Mouse (Mus musculus) spleen, postnatal 4 days (tissue): ENCODE data around the gene Tpcn2.

Source experiments
- DNase-seq, 2 experiments: peaks; one replicate each; pipeline ENCODE4 v3.0.0; 2022; ENCODE audit warnings: low spot score in 2 of 2

The Tpcn2 gene

DNA sequence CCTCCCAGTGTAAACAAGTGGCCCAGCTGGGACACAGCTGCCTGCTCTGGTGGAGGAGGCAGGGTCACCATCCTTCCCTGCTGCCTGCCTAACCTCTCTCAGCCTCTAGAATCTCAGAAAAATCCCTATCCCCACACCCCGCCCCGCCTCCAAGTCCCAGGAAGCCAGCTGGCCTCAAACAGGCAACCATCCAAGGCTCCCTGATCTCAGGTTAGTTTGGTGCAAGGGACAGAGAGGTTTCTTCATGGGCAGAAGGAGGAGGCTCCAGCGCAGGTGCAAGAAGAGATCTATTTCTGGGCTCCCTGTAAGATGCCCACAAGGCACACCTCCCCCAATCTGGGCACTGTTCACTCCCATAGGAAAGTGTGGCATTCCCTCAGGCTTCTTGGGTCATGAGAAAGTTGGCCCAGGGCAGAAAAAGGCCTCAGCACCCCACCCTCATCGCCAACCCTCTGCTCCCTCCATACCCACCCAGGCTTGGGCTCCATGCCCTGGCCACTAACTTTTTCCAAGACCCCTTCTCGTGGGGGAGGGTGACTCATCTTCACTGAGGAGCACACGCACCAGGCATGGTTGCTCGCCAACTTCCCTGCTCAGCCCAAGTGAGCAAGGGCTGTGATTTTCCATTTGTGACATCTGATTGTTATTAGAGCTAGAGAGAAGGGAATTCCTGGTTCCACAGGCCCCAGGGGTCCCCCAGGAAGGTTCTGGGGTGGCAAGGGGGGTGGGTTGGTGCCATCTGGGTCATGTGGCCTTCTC is 15.9 kb upstream of the Tpcn2 start:
- no peak for DNase-seq

DNA sequence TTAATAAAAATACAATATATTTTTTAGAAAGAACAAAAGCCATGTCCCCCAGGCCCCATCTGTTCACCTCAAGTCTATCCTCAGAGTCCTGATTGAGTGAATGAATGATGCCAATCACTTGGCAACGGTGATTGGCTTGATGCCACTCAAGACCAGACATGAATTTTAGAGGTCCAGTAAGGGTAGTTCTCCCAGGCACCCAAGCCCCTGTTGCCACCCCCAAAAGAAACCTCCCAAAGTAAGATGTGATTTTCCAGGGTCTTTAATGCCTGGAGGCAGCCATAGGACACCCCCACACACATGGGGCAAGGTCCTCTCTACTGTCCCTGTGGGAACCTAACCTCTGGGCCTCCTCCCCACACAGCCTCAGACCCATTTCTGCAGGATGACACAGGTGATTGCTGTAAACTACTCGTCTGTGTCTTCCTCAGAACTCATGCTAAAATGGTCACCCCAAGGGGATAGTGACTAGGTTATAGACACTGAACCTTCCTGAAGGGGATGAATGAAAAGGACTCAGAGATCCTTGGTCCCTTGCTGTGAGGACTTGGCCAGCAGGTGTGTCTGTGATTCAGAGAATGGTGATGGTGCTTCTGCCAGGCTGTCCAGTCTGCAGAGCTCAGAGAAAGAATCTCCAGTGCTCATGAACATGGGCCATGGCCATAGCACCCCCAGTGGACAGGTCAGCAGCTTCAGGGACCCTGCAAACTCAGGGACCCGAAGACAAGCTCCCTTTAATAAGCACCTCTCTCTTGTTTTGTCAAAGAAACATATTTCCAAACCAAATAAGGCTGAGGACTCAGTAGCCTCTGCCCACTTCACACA is 15.1 kb upstream of the Tpcn2 start:
- DNase-seq, result no peak

- DNase-seq, result peak in 1 of 2 experiments; percentile 70
Measured at GRCm38 (mm10) chr7:145293859-145294258, 10.0 kb upstream of the Tpcn2 start.

- no peak for DNase-seq
Measured at GRCm38 (mm10) chr7:145292726-145293125, 8.9 kb upstream of the Tpcn2 start.

GRCm38 (mm10) chr7:145291847-145292246 is 8.0 kb upstream of the Tpcn2 start:
- no peak for DNase-seq

GRCm38 (mm10) chr7:145289302-145289701 is 5.5 kb upstream of the Tpcn2 start:
- DNase-seq, result no peak

GRCm38 (mm10) chr7:145287410-145287809 is 3.6 kb upstream of the Tpcn2 start:
- DNase-seq, result peak in 1 of 2 experiments; percentile 63

DNA sequence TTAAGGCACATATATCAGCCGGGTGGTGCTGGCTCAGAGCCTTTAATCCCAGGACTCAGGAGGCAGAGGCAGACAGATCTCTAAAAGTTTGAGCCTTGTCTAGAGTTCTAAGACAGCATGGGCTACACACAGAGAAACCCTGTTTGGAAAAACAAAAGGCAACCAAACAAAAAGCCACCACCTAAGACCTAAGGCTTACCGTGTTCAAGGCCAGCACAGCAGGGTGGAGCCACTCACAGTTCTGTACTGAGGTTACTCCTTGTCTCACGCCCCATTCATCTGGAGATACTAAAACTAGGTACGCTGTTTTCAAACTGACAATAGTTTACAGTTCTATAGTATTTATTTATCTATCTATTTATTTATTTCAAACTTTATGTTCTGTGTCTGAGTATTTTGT is 1.7 kb upstream of the Tpcn2 start:
- no peak for DNase-seq

GRCm38 (mm10) chr7:145284293-145284692 is 482 bp upstream of the Tpcn2 start:
- no peak for DNase-seq

DNA sequence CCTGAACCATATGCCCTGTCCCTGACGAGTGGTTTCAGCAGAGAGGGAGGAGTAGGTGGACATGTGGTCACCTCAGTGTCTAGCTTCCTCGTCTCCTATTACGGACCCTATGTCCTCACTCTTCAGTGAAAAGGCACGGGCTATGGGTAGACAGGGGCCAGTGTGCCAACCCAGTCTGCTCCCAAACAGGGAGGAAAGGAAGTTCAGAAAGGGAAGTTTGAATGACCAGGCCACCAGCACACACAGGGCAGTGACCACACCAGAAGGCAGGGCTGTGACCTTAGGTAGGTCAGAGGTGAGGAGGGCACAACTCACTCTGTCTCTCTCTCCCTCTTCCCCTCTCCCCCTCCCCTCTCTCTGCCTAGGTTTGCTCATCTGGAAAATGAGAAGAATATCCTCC is 770 bp downstream of the Tpcn2 start:
- DNase-seq, result peak in 1 of 2 experiments; percentile 63

- no peak for DNase-seq
Measured at GRCm38 (mm10) chr7:145281396-145281795, 2.4 kb downstream of the Tpcn2 start.

- no peak for DNase-seq
Measured at GRCm38 (mm10) chr7:145275488-145275887, 8.3 kb downstream of the Tpcn2 start.

GRCm38 (mm10) chr7:145270955-145271354 is 12.9 kb downstream of the Tpcn2 start:
- no peak for DNase-seq

DNA sequence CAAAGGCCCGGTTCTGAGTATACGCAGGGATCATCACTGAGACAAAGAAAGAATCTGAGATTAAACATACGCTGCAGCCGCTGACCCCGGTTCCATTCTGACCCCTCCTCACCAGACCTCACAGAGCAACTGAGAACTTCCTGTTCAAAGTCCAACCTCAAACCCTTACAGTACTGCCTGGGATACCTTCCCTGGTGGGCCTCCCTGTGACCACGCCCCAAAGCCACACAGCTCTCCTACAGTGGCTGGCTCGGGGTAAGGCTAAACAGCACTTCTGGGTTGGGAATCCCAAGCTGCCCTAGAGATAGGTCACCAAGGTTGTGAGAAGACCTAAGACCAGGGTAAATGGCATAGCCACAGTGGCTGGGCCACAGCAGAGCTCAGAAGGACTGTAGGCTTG is 14.9 kb downstream of the Tpcn2 start:
- DNase-seq, result no peak

DNA sequence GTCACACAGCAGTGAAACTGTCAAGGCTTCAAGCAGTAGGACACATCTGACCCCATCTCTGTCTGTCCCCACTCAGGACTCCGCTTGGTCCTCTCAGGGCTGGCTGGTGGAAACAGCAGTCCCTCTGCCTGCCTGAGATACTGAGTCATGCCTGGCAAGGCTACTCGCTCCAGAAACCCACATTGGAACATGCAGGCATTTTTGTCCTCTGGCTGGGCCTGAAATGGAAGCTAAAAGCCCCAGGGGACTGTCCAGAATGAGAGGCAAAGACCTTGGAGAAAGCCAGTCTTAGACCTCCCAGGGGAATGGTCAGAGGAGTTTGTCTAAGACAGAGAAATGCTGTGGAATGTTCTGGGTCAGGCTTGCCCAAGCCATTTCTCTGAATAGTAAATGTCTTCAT is 17.8 kb downstream of the Tpcn2 start:
- DNase-seq, result no peak

DNA sequence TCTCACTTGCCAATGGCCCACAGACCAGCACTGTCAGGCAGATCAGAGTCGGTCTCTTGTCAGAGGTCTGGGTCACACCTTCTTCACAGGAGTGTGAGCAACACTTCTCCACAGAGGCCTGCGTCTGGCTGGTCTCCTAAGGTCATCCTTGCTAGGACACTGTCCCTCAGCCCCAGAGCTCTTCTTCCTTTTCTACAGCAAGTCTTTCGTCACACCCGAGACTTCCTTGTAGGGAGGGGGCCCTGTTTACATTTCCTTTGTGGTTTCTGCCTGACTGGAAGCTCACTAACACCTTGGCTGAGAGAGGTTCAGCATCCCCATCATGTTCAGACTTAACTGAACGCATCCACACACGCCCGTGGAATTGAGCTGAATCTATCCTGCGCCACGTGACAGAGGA is 19.6 kb downstream of the Tpcn2 start:
- DNase-seq, result no peak

GRCm38 (mm10) chr7:145256092-145256491 is 27.7 kb downstream of the Tpcn2 start:
- DNase-seq, result no peak

GRCm38 (mm10) chr7:145253986-145254630 is 29.7 kb downstream of the Tpcn2 start:
- no peak for DNase-seq

DNA sequence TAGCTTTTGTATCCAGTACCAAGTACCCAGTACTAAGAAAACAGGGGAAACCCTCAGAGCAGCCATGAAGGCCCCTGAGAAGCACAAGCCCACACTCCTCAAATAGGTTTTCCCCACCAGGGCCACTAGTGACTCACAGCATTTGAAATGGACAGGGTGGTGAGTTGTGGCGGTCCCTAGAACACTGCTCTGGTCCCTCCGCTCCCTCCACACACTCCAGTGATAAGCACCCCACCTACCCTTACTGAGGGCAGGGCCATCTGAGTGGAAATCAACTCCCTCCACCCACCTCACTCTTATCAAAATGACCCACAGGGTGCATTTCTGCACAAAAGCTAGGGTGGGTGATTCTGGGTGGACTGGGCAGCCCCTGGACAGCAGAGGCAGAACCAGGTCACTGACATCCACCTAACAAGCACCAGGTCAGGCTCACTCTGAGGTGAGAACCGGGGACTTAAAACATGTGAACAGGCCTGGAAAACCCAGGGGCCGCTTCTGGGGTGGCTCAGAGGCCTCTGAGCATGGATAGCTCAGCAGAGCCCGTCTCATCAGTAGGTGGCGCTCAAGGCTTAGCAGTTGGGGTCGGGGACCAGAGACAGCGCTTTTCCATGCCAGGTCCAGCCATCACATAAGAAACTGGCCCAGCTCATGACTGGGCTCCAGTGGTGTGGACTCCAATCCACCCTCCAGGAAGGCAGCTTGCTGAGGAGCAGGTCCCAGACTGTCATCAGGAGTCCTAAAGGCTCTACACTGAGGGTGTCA is 30.9 kb downstream of the Tpcn2 start:
- DNase-seq, result peak; percentile 75 to 87

GRCm38 (mm10) chr7:145250225-145250624 is 33.6 kb downstream of the Tpcn2 start:
- DNase-seq, result no peak

DNA sequence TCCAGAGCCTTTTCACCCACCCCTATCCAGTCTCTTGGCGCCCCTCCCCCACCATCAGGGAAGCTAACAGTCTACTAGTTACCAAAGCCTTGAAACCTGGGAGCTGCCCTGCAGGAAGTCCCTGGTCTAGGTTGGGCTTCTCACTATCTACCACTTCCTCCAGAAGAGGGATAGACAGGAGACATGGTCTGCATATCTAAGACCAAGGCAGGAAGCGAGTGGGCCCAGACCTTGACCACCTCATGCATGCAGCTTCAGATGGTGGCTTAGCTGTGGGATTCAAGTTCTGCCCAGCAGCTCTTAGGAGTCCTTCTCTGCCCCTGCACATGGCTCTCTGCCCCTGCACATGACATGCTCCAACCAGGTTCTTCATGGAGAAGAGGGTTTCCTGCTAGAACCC is 34.9 kb downstream of the Tpcn2 start:
- DNase-seq, result no peak
